Mouse (Mus musculus) cerebellum, adult 18-20 months (tissue): ENCODE measurements around the gene Dazap1.

Source experiments
- DNase-seq, 2 experiments: peaks; one replicate each; pipeline ENCODE4 v3.0.0; 2021

Gene Dazap1

DNA sequence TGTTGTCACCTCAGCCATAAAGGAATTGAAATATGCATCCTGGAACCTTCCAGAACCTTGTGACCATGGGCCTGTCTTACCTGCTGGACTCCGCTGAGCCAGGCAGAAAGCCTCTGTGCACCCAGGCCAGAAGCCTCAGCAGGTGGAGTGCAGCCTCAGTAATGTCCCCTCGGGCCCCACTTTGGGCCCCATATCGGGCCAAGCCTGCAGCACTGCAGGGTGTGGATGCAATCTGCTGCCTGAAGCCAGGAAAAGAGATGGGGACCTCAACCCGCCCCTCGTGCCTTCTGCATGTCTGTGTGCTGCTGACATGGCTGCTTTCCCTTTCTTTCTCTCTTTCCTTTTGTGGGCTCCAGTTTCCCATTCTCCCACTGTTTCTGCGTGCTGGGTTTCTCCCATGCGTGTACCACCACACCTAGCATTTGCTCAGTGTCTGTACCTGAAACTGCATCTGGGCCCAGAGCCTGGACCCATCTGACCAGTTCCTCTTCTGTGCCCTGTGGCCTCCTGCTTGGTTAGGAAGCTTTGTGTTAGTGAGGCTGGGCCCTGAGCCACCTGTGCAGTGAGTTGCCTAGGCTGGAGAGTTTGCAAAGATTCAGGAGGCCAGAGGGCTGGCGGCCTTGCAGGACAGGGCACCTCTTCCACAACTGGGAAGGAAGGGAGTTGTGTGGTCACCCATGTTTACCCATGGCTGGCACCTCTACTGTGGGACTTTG lies 10.7 kb downstream of the Dazap1 start:
- peak in 1 of 2 experiments; percentile 30 for DNase-seq

DNA sequence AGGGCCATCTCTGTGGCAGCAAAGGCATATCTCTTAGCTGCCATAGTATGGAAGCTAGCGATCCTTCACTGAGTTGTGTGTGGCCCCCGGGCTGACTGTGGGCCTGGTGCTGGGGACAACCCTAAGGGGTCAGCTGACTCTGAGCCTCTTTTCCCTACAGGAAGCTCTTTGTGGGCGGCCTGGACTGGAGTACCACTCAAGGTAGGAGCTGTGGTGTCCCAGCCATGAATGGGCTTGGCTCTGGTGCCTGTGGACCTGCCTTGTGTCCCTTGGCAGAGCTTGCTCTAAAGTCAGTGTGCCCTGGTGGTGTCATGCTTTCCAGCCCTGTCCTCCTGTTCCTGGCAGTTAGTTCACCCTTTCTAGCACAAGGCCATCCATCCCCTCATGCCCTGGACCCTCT lies 12.6 kb downstream of the Dazap1 start:
- DNase-seq: no peak

DNA sequence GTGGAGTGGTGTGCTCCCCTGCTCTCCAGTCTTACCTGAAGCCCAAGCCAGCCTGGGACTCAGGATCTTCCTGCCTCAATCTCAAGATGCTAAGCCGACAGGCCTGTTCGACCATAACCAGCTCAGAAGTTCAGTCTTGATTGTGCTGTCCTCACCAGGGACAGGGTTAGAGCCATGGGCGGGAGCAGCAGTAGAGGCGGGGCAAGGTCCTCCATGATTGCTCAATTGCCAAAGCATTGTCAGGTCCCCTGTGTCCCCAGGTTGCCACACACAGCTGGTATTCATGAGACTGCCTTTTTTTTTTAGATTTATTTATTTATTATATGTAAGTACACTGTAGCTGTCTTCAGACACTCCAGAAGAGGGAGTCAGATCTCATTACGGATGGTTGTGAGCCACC lies 15.0 kb downstream of the Dazap1 start:
- DNase-seq: no peak

DNA sequence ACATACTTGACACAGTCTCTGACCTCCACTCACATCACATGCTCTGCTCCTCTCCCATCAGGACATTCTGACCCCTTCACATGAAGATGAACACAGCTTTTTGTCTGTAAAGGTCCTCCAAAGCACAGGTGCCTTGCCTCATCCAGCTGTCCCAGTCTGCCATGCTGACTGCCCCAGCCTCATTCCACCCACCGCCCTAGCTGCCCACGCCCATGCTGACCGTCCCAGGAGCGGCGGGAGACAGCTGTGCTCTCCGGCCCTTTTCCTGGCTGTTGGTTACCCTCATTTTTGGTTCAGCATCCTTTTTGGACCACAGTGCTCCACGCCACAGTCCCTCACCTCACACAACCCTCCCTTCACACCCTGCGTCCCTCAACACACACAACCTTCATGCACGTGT lies 17.1 kb downstream of the Dazap1 start:
- no peak for DNase-seq

DNA sequence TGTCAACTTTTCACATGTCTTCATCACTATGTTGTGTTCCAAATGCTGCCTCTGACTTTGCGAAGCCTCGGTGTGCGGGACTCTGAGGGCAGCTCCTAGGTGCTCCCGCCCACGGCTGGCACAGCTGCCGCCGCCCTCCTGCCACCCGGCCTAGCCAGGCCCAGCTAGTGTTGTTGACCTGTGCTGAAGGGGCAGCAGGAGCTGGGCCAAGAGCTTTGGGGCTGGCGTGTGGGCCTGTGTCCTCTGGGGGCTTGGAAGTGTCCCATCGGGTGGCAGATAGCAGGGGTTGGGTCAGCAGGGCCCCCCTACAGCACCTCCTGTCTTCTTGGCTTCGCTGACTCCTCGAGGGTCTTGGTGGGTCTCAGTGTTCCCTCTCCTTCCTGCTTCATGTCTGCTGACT lies 18.0 kb downstream of the Dazap1 start:
- no peak for DNase-seq

DNA sequence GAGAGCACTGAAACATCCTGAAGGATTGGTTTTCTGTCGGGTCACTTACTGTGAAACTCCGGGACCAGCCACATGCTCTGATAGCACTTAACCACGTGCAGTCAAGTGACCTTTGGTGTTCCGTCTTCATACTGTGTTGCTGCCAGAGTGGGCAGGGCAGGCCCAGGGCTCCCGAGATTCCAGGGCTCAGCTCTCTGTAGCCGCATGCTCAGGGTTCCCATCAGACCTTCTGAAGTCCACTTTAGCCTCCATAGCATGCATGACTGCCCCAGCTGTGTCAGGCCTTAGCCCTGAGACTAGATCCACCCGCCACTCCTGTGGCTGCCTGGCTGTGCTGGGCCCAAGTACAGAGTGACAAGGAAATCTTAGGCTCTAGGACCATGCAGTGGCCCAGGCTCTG lies 20.0 kb downstream of the Dazap1 start:
- no peak for DNase-seq

DNA sequence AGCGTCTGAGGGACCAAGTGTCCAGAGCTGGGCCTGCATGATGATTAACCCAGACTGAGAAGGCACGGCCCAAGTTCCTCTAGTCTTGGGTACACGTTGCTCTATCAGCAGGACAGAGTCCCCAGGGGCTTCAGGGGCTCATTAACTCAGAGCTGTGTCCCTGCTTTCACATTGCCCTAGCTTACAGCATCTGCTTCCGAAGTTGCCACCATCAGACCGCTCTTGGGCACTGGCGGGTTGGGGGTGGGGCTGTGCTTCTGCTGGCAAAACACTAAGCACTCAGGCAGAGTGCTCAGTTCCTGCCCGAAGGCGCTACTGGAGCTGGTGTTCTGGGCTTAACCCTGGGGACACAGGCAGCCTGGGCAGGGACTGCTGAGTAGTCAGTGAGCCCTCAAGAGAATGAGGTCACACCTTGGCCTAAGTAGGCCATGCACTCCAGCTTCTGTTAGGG lies 20.7 kb downstream of the Dazap1 start:
- DNase-seq: peak in 1 of 2 experiments; percentile 56

DNA sequence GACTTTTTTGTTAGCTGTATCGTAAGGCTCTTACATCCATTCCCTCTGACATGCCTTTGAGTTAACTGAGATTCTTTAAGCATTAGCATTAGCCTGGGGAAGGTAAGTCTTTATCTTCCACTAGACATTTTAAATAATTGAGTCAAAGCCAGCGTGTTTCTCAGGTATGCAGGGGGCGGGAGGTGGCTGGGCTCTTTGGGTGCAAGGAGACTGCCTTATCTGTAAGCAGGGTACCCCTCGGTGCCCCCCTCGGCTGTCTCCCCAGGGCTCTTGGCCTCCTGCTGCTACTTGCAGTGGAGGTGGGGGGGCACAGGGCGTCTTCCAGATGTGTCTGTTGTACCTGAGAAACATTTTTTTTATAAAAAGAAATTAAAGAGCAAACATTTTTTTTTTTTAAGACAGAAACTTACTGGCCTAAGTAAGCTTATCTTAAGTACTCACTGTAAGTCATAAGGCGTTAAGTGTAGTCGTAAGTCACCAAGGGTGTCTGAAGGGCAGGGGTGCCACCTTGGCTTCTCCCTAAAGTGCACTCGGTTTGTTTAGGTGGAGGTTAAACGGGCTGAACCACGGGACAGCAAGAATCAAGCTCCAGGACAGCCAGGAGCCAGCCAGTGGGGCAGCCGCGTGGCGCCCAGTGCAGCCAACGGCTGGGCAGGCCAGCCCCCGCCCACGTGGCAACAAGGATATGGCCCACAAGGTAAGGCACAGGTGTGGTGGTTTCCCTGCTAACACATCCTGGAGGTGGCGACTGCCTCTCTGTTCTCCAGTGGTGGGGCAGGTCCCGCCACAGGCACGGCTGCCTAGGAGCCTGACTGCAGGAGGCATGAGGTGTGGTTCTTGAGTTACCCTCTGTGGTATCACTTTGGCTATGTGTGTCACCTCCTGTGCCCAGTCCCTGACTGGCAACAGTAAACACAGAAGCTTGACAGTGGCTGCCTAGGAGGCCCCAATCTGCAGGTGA lies 21.5 kb downstream of the Dazap1 start:
- peak in 1 of 2 experiments; percentile 24 for DNase-seq

DNA sequence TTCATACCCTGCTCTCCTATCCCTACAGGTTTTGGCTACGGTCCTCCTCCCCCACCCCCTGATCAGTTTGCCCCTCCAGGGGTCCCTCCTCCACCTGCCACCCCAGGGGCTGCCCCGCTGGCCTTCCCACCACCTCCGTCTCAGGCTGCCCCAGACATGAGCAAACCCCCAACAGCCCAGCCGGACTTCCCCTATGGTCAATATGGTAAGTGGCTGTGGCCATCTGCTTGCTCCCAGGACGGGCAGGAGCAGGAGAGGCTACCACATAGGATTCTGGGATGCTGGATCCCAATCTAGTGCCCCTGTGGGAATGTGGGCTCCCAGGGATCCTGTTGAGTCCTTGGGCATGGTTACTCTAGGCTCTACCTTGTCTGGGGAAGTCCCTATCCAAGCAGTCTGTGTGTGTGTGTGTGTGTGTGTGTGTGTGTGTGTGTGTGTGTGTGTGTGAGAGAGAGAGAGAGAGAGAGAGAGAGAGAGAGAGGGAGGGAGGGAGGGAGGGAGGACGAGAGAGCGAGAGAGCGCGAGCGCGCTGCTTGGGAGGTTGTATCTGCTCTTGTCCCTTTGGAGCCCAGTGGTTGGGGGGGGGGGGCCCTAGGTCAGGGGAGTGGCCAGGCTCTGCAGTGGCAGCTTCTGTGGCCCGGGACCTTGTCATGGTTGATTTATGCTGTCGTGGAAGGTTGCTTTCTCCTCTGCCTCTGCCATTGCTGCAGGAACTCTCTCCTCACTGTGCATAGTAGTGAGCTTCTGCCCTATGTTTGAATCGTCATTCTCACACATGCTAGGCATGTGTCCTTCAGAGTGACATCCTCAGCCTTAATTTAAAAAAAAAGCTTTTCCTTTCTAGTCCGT lies 24.2 kb downstream of the Dazap1 start:
- DNase-seq: no peak

DNA sequence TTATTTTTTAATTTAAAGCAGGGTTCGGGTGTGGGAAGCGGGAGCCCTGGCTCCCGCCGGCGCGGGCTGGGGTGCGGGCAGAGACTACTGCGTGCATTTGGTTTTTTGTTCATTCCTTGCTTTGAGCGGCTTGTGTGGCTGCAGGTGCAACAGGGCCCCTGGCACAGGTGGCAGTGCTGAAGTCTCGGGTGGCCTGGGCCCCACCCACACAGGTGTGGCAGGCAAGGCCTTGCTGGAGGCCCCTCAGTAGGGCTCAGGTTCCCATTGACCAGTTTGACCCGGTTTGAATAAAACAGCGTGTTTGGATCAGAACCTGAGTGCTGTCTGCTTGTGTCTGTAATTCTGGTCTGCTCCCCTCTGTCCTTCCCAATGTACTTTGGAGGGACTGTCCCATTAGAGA lies 26.8 kb downstream of the Dazap1 start:
- no peak for DNase-seq

DNA sequence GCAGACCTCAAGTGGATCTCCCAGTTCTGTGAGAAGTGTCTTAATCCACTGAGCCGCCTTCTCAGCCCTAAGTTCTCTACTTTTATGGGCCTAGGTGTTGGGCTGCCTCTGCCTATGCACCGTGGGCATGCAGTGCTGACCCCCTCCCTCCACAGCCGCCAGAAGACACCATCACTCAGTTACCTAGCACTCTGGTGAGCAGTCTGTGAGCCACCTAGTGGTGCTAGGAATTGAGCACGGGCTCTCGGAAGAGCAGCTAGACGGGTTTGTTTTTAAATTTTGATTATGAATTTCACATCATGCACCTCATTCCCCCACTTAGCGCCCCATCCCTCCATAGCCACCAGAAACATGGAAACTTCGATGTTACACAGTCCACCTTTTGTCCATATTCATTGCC lies 27.4 kb downstream of the Dazap1 start:
- DNase-seq: no peak

DNA sequence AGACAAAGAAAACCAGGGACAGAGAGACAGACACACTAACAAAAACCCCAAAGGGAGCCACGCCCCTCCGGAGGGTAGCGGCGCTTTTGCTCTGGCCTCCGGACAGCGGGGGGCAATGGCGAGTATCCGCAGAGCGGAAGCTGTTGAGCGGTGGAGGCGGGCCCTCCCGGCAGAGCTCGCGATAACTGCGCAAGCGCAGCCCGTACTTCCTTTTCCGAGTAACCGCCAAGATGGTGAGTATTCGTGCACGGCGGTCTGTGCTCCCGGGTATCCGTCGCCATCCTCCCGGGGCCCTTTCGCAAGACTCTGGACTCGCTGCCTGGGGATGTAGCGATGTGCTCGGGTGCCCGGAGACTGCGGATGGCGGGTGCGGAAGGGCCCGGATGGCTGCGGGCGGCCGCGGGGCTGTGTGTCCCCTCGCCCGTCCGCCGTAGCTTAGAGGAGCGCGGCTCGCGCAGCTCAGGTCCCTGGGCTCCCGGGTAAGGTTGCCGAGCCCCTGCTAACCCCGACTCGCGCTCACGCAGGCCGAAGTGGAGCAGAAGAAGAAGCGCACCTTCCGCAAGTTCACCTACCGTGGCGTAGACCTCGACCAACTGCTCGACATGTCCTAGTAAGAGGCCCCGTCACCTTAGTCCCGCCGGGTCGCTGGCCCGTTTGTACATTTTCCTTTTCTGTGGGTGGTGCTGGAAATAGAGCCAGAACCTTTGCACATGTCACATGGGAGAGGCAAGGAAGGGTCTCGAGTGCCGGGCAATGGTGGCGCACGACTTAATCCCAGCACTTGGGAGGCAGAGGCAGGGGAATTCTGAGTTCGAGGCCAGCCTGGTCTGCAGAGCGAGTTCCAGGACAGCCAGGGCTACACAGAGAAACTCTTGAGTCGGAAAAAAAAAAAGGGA lies 31.2 kb downstream of the Dazap1 start, which contains the start of gene Rps15:
Gene Rps15, plus strand, starts transcription at position 203 of the 896 bp plus-strand sequence.
- peak; percentile 96 for DNase-seq

DNA sequence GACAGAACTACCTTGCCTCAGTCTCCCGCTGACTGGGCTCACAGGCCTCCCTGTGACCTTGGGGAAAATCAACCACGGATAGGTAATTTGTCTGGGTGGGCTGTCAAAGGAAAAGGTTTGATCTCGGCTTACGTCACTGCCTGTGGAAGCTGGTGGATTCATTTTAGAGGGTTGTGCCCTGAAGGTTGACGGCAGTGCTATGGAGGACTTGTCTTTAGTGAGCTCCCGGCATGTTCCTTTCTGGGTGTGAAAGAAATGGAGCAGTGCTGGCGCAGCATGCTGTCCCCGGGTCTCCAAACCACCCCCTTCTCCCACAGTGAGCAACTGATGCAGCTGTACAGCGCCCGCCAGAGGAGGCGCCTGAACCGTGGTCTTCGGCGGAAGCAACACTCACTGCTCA lies 32.0 kb downstream of the Dazap1 start:
- no peak for DNase-seq

DNA sequence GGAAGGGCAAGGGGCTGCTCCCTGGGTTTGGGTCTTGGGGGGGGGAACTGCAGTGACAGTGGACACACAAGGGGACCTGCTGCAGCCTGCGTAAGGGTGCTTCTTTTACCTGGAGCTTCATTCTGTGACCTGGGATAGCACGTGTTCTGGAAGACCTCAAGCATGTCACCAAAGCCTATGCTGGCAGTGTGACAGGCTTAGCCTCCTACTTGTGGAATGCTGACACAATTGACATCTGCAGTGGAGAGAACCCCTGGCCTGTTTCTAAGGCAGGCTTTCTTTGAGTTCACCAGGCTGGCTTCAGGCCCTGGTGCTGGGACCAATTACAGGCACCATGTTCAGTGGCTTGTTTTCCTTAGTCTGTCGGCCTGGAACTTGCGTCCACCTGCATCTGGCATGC lies 33.0 kb downstream of the Dazap1 start:
- DNase-seq: no peak

DNA sequence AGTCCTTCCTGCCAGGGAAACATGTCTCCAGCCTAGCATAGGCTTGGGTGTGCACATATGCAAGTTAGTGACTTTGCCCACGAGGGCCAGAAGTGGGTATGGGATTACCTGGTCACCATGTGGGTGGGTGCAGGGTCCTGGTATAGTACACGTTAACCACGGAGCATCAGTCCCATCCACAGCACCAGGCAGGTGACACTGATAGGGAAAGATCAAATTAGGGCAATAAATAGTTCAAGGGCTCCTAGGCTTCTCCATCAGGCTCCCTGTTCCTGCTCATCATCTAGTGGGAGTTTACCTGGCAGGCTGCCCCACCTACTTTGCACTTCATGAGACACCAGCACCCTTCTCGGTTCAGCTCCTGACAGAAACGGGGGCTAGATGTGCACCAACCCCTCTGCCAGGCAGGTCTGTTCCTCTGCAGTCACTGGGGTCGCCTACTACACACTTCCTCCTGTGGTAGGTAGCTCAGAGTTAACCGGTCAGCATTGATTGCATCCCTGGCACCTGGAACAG lies 33.6 kb downstream of the Dazap1 start:
- peak in 1 of 2 experiments; percentile 27 for DNase-seq

DNA sequence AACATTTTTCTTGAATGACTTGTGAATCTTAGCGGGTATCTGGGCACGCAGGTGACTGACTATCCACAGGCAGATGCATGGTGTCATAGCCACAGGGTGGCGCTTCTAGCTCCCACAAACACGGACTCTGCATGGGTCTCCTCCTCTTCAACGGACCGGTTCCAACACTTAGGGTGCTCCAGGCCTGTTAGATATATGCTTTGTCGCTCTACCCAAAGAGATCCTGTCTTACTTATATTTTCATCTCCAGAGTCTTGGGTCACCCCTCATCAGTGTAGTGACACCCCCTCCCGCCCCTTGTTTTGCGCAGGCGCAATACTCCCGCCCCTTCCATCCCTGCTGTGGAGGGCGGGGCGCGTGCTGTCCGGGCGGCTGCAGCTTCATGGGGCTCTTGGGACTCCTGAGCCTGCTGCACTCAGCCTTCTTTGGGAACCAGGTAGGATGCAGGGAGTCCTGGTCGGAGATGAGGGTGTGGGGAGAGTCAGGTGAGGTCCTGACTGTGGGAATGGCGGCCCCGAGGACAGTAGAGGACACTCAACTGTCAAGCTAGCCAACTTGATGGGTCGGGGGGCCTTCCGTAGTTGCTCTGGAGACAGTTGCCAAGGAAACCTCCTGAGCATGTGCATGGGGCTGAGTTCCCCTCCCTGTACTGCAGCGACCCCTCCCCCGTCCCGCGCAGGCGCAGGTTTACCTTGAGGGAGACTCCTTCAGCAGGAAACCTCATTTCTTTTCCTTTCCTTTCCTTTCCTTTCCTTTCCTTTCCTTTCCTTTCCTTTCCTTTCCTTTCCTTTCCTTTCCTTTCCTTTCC lies 34.5 kb downstream of the Dazap1 start, which contains the start of gene Apc2:
Gene Apc2, plus strand, starts transcription at position 360 of the 808 bp plus-strand sequence.
- DNase-seq: peak; percentile 81 to 88

DNA sequence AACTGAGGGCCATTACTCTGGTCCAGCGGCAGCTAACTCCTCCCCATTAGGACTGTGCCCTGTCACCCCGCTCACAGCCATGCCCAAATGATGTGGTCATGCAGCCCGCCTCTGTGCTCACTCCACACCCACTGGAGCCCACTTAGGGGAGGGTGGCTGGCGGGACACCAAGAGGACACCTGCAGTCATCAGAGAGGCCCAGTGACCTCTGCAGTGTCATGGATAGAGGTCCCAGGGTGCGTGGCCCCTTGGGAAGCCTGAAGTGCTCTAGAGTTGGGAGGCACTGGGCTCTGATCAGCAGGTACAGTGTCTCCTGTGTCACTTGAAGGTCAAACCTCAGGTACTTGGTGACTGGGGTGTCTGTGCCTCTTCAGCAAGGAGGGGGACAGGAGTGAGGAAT lies 35.5 kb downstream of the Dazap1 start:
- peak in 1 of 2 experiments; percentile 44 for DNase-seq

DNA sequence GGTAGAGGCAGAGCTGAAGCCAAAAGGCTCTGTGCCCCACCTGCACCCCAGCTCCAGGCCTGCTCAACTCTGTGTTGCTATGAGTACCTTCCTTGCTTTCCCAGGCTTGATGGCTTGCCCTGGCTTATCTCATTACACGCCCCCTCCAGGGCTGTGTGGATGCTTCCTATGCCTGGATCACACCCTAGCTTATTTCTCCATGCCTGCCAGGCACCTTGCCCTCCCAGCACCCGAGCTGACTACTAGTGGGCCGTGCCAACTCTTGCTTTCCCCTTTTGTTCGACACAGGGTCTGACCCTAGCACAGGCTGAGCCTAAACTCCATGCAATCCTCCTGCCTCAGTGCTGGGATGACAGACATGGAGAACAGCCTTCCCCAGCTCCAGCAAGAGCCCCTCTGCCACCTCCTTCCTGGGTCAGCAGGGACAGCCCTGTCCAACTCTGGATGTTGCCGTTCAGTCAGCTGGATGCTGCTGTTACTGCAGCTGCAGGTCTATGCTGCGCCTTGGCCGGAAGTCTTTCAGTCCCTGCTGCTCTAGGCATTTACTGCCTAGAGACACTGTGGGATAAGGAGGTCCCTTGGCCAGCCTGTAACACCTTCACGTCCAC lies 36.3 kb downstream of the Dazap1 start:
- DNase-seq: peak in 1 of 2 experiments; percentile 40

DNA sequence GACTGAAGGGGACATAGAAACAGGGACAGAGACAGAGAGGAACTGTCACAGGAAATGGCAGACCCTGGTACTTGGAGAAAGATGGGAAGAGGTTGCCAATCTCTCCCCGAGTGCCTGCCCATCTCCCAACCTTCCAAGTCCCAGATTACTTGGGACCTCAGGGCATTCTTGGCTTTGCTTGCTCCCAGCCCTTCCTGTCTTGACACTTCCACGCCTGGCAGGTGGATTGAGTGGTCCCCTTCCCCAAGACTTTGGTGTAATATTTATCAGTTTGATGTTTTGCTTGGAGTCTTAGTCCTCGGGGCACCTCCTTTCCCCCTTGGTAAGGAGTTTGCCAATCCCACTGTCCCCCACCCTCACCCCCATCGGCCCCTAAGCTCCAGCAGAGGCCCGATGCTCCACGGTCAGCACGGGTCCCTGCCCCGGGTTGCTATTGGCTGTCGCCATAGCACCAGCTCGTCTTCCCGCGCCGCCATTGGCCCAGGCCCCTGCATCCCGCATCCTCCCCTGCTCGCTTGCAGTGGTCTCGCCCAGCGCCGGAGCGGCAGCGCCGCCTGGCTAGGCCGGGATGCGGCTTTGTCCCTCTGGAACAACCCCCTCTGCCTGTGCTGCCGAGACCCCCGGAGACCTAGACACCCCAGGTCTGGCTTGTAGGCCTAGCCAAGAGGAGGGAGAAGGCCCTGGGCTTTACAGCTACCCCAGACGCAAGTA lies 37.4 kb downstream of the Dazap1 start:
- peak; percentile 95 to 97 for DNase-seq
